Mouse (Mus musculus) cortical plate, adult 2 months (tissue): ENCODE results near the gene Cstf1. TPM values are rescaled to one million over a fixed set of nuclear protein-coding genes. Genes with fewer than 3 reads are reported as not detected.

ENCODE experiments used
- H3K27ac ChIP-seq: fragments of 200-500 bp; 2 replicates; pipeline ENCODE4 v1.5.1; 2012; ENCODE audit warnings: low read length, control low read depth, inconsistent platforms; ENCODE audit not compliant: insufficient read depth
- H3K4me1 ChIP-seq: fragments of 200-500 bp; 2 replicates; pipeline ENCODE4 v1.6.1; 2011; ENCODE audit warnings: low read length; ENCODE audit not compliant: control insufficient read depth, insufficient read depth
- H3K4me3 ChIP-seq: fragments of 200-500 bp; 2 replicates; pipeline ENCODE4 v1.5.1; 2011; ENCODE audit warnings: mild to moderate bottlenecking, low read length, control low read depth; ENCODE audit not compliant: insufficient read depth
- CTCF ChIP-seq: fragments of 200-500 bp; IDR thresholded peaks from 2 replicates; pipeline ENCODE4 v1.5.1; 2011; ENCODE audit warnings: mild to moderate bottlenecking, control low read depth, low read length; ENCODE audit not compliant: insufficient read depth; ENCODE audit errors: extremely low read depth
- POLR2A ChIP-seq: fragments of 200-500 bp; IDR thresholded peaks from 2 replicates; pipeline ENCODE4 v1.6.1; 2011; ENCODE audit warnings: mild to moderate bottlenecking, low read length, control low read depth; ENCODE audit not compliant: insufficient read depth; ENCODE audit errors: extremely low read depth
- polyA plus RNA-seq: library from polyadenylated mRNA; depleted of rRNA; stranded (reverse); fragments of >200 nt; gene quantifications from 2 replicates; pipeline ENCODE4 v1.2.3, GENCODE M21; 2012

Gene Cstf1
- polyA plus RNA-seq, 1 experiment: 25.7 TPM

DNA sequence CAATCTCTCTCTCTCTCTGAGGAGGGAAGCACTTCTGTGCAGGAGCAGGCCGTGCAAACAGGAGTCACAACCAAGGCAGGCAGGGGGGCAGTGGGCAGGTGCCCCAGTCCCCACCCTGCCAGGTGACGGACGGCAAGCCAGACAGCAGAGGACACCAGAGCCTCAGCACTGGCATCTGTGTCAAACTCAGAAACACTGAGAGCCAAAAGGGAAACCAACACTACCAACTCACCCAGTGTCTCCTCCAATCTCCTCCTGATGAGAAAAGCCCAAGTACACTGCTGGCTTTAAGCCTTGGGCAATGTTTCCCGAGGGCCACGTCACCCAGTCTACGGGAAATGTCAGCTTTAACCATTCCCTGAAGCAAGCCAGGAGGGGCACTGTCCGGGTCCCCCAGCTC is 7.3 kb upstream of the Cstf1 start:
- no peaks in the 10 kb centered on the region for H3K4me1 ChIP-seq
- no peak overlapping the region for H3K27ac ChIP-seq
- H3K4me3 ChIP-seq: no peak overlapping the region
- no peak for TF ChIP-seq CTCF
- TF ChIP-seq POLR2A: no peak

- H3K4me3 ChIP-seq: peak overlapping the region; percentile 57
- H3K27ac ChIP-seq: no peak overlapping the region
- TF ChIP-seq POLR2A (no peak), CTCF (no peak)
- H3K4me1 ChIP-seq: peaks cover 2% of the 10 kb centered on the region; the same call in 1 of the 2 replicates
These were observed 777 bp downstream of the Cstf1 start for GRCm38 (mm10) chr2:172371258-172371657.

GRCm38 (mm10) chr2:172376551-172376950 is 6.1 kb downstream of the Cstf1 start:
- TF ChIP-seq POLR2A (no peak), CTCF (no peak)
- H3K4me1 ChIP-seq: peaks cover 2% of the 10 kb centered on the region; the same call in 1 of the 2 replicates

DNA sequence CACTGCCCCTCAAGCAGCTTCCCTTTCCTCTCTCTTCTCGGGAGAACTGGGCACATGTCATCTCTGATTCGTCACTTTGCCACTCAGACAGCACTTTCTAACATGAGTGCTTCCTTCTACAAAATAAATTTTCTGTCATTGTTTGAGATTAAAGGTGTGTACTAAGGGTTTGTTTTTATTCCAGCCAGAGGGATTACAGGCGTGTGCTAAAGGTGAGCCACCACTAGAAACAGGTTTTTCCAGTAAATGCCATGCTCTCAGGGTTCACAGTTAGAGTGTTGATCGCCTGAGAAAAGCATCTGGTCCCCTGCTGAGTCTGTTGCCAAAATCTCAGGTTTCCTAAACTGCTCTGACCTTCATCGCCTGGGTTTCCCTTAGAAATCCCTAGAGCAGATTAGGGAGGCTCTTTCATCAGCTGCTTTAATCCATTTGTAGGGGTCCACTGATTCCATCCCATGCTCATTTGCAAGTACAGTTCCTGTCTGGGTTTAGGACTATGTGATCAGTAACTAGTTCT is 6.6 kb downstream of the Cstf1 start:
- no peak for TF ChIP-seq POLR2A
- TF ChIP-seq CTCF: no peak
- H3K4me3 ChIP-seq: no peak overlapping the region
- no peaks in the 10 kb centered on the region for H3K4me1 ChIP-seq
- no peak overlapping the region for H3K27ac ChIP-seq

More at GRCm38 (mm10) chr2:172376551-172376950, 6.1 kb downstream of the Cstf1 start:
- Histone ChIP-seq H3K27ac (no peak overlapping the region), H3K4me3 (no peak overlapping the region)

GRCm38 (mm10) chr2:172378332-172378731 is 7.9 kb downstream of the Cstf1 start:
- no peaks in the 10 kb centered on the region for H3K4me1 ChIP-seq
- no peak overlapping the region for H3K4me3 ChIP-seq
- TF ChIP-seq POLR2A (no peak), CTCF (peak; percentile 68)
- H3K27ac ChIP-seq: no peak overlapping the region

DNA sequence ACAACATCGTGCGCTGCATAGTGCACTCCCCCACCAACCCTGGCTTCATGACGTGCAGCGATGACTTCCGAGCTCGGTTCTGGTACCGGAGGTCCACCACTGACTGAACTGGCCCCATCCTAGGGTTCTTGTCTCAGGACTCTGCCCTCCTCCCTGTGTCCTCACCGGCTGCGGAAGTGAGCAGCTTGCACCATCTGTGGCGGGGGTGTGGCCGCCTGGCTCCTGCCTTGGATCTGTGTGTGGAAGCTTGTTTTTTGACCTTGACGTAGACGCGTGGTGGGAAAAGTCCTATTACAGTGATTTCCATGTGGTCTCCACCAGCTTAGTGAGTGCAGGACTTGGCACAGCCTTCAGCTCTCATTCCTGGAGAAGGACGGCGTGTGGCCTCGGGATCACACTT is 10.0 kb downstream of the Cstf1 start:
- Histone ChIP-seq H3K27ac (no peak overlapping the region), H3K4me3 (no peak overlapping the region), H3K4me1 (no peaks in the 10 kb centered on the region)
- TF ChIP-seq CTCF (no peak), POLR2A (no peak)

DNA sequence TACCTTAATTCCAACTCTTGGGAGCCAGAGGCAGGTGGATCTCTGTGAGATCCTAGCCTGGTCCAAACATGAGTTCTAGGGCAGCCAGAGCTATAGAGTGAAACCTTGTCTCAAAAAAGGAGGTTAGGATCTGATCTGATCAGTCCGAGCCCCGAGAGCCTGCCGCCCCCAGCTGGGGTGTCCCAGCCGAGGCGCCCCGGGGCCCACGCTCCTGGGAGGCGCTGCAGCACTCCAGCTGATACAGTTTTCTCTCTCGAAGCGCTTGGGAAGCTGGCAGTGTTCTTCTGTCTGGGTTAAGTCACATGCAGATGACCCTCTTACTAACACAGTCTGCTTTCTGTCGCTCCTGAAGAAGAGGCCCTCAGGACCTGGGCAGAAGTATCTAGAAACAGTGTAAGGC is 10.9 kb downstream of the Cstf1 start:
- Histone ChIP-seq H3K27ac (no peak overlapping the region), H3K4me3 (no peak overlapping the region), H3K4me1 (no peaks in the 10 kb centered on the region)
- TF ChIP-seq CTCF: no peak

- Histone ChIP-seq H3K27ac (no peak overlapping the region), H3K4me3 (no peak overlapping the region), H3K4me1 (no peaks in the 10 kb centered on the region)
- no peak for TF ChIP-seq CTCF
- no peak for TF ChIP-seq POLR2A
These were observed 11.4 kb downstream of the Cstf1 start for GRCm38 (mm10) chr2:172381898-172382297.

DNA sequence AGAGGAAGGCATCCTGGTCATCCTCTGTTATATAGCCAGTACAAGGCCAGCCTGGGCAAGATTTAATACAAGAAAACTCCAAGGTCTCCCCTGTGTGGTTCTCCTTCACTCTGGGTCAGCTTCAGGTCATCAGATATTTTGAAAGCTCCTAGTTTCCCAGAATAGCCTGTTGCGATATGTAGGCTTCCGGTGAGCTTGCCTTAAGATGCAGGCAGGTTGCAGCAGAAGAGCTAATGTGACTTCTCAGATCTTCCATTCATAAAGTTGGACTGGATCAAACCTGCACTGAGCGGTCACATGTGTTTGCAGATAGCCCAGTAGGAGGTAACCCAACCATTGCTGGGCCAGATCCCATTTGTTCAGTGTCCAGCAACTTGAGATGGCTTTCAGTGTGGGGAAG is 14.2 kb downstream of the Cstf1 start:
- no peak overlapping the region for H3K4me3 ChIP-seq
- no peak for TF ChIP-seq CTCF
- no peak for TF ChIP-seq POLR2A
- H3K27ac ChIP-seq: no peak overlapping the region
- H3K4me1 ChIP-seq: no peaks in the 10 kb centered on the region

DNA sequence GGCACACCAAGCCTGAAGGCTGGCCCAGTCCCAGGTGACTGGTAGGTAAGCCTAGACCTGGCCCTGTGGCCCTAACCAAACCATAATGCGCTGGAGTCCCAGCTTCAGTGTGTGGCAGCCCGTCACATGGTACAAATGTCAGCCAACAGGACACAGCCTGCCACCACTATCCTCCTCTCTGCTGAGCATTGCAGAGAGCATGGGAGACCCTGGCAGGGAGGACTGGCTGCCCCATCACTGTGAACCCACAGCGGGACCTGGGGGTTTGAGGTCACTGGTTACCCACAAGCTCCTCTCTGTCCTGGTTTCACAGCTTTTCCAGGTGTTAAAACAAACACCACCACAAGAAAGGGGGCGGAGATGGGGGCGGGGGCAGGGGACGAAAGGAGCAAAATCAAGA is 19.9 kb downstream of the Cstf1 start:
- H3K4me1 ChIP-seq: peaks cover 5% of the 10 kb centered on the region
- no peak overlapping the region for H3K4me3 ChIP-seq
- TF ChIP-seq POLR2A (no peak), CTCF (no peak)
- H3K27ac ChIP-seq: no peak overlapping the region

- Histone ChIP-seq H3K4me3 (no peak overlapping the region), H3K4me1 (peaks cover 5% of the 10 kb centered on the region), H3K27ac (no peak overlapping the region)
- TF ChIP-seq CTCF (no peak), POLR2A (no peak)
These were observed 21.6 kb downstream of the Cstf1 start for GRCm38 (mm10) chr2:172392041-172392521.
